Mouse (Mus musculus) fat pad, adult 2 months (tissue): ENCODE measurements around the gene 1700025F22Rik.
"Not testable (repeated sequence)": the region's sequence is repeated elsewhere in the genome, so short reads cannot be mapped to it uniquely, and the experiment has no call there.

Experiments
- DNase-seq: peaks from one replicate; pipeline ENCODE4 v3.0.0-alpha.2; 2011; ENCODE audit warnings: low read depth, low spot score; ENCODE audit errors: extremely low read depth

The 1700025F22Rik gene

DNA sequence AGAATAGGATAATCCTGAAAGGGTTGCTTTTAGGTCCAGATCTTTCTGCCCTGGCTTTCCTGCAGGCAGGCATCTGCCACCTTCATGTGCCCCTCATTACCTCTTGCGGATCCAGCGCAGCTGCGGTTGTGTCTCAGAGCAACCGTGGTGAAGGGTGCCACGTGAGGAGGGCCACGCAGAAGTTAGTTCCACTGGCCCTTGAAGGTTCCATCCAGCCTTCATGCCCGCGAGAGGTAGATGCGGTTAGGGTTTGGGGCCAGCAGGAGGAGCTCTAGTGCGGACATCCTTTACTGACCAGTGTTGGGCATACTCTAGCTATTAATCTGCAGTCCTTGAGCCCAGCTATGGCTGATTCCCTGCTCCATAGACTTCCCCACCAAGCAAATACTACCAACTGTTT lies at the start of gene 1700025F22Rik:
1700025F22Rik (minus strand) TSS at position 149 of the 400 bp plus-strand sequence.
- DNase-seq: no peak

DNA sequence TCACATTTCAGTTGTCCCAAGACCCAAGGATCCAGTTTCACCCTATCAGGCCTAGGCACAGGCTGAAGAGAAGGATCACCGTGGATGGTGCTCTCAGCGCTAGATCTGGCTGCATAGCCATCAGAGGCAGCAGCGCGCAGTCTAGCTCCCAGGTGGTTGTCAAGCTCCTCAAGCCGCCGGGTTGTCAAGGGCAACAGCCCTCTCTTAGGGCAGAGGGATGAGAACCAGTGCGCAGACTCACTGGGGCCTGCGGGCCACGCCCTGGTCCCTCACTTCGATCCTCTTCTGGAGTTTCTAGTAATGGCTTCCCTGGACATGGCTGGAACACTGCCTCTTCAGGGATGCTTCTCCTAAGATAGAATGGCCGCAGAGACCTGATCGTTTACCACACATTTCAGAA lies 31.4 kb upstream of the 1700025F22Rik start, which contains the start of gene Ms4a13:
Ms4a13 (minus strand) TSS at position 192 of the 400 bp plus-strand sequence.
- DNase-seq: no peak

DNA sequence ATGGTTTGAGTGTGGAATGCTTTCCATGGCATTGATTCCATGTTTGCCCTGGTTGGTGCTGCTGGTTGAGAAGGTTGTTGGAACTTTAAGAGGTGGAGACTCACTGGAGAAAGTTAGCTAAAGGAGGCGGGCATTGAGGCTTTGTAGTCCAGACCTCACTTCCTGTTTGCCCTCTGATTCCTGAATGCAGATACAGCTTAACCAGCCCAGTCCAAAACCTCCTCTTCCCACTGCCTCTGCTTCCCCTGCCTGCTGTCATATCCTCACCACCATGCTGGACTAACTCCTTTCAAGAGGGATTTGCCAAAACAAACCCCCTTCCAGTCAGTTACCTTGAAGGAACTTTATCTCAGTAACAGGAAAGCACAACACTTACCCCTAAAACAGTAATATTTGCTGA lies 27.4 kb upstream of the 1700025F22Rik start:
- no peak for DNase-seq

DNA sequence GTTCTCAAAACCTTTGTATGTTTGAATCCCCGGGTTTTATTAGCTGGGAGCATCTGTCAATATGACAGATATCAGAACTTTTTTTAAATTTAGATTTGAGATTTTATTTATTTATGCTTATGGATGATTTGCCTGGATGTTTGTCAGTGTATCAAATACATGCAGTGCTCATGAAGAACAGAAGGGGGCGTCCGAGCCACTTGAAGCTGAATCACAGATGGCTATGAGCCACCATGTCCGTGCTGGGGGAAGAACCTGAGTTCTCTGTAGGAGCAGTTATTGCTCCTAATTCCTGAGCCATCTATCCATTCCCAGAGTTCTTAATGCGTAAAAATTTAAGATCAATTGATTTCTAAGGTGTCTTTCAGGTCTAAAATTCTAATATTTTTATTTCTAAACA lies 19.0 kb upstream of the 1700025F22Rik start:
- DNase-seq: no peak

DNA sequence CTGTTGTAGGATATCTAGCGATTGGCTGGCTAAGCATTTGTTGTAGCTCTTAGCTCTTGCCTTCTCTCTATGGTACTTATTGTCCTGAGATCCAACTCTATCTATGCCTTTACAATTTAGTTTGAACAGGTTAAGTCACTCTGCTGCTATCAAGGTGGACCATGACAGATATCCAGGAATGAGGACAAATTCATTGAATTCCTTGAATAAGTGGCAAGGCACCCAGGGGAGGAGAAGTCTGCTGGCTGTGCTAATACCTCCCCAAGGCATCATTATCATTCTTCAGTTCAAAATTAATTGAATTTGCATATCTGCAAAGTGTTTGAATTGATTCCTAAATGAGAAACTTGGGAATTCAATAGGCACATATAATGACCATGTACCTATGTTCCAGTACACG lies 12.3 kb upstream of the 1700025F22Rik start:
- DNase-seq: no peak

DNA sequence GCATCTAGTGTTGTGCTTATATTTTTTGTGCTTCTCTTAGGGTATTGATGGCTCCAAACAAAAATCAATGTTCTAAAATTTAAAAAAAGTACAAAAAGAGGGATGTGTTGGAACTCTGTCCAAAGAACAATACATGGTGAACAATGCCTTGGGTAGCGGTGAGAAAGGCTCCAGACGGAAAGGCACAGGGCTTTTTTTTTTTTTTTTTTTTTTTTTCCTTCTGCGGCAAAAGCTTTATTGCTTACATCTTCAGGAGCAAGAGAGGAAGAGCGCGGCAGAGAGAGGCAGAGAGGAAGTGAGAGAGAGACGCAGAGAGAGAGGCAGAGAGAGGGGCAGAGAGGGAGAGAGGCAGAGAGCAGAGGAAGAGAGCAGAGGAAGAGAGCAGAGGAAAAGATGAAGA lies 7.2 kb downstream of the 1700025F22Rik start:
- DNase-seq: not testable (repeated sequence)

DNA sequence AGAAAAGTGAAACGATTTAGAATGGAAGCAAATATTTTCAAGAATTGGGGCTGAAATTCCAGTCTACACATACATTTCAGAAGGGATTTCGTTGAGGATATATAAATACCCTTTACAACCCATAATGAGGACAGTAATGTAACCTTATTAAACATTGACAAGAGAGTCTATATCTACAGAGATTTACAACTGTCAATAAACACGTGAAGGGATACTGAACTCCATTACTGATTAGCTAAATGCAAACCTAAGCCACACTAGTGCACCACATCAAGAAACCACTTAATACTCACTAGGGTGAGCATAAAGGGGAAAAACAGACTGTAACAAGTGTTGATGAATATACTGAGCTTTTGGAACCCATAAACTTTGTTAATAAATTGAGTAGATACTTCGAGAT lies 29.8 kb downstream of the 1700025F22Rik start:
- DNase-seq: no peak

DNA sequence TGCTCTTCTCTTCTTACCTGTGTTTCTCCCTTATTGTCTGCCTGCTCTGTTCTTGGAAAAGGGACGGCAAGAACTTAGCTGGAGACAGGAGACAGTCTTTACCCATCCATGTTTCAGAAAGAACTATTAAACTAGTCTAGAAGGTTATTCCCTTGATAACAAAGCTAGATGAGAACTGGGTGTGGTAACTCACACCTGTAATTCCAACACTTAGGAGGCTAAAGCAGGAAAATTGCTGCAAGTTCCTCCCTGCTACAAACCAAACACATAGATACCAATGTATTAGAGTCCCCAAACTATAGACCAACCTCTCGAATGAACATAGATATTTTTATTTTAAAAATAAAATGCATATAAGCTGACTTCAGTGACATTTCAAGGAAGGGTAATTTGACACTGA lies 30.3 kb downstream of the 1700025F22Rik start:
- DNase-seq: no peak

DNA sequence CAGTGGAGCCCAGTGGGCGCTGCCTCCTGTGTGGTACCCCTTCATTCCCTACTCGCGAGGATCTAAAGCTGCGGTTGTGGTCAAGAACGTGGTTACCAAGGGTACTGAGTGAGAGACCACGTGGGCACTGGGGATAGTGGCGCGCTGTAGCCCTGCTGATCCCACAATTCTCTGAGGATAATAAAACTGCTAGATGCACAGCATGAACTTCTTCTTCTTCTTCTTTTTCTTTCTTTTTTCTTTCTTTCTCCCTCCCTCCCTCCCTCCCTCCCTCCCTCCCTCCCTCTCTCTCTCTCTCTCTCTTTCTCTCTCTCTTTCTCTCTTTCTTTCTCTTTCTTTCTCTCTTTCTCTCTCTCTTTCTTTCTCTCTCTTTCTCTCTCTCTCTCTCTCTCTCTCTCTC lies 34.3 kb downstream of the 1700025F22Rik start, which contains the start of gene 1700017D01Rik:
1700017D01Rik (minus strand) TSS at position 101 of the 400 bp plus-strand sequence.
- DNase-seq: not testable (repeated sequence)

DNA sequence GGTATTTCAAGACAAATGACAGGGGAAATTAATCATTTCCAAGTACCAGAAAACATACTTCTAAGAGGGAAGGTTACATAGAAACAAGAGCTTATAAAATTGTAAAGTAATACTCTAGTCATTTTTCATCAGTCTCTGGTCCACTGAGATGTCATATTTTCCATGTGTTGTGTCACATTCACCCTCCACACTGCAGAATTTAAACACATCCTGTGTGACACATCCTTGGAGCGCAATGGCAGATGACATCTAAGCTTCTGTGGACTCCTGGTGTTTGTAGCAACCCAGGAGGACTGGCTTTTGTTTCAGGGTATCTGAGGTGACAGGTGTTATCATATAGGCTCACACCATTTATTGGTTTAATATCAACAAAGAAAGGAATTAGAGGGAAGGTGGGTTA lies 35.4 kb downstream of the 1700025F22Rik start:
- no peak for DNase-seq

DNA sequence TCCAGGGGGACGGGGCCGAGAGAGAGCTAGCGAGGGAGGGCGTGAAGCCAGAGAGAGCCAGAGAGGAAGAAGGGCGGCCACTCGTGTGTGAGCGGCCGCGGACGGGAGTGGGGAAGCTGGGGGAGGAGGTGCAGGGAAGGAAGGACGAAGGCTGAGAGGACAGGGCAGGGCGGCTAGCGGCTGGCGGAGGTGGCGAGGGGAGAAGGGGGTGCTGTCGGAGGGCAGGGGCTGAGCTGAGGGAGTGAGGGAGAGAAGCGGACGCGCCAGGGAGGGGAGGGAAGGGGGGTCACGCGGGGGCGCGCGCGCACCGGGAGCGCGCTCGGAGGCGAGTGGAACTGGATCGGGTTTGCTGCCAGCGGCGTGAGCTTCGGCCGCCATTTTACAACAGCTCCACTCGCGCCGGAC lies 44.1 kb downstream of the 1700025F22Rik start:
- not testable (repeated sequence) for DNase-seq

DNA sequence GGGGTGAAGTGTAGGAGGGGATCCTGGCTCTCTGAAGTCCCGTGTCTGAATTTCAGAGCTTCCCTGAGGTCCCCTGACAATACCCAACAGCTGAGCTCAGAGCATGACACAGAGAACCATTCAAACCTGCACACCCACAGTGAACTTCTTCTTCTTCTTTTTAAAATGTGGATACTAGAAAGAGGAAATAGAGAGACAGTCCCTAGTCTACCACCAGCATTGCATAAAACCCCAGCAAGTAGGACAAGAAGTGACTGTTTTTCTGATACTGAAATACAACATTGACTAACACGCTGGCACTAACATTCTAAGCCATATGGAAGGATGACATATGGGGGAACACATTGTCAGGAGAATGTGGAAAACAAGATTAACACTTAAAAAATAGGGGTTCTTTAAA lies 45.8 kb downstream of the 1700025F22Rik start:
- DNase-seq: no peak

DNA sequence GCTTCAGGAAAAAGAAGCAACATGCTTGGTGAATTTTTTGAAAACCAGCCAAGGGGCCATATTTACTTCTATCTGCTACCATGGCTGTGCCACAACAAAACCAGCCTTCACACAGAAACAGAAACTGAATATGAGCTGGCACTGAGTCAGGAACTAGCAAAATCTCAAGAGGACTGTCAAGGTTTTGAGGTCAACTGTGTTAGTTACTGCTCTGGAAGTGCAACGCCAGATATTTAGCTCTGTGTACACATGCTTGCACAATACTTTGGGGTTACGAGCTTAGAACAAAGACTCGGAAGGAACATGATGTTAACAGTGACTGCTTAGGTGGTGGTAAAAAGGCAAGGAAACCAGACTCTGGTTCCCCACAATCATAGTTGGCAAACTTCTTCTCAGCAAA lies 57.4 kb downstream of the 1700025F22Rik start:
- DNase-seq: no peak

DNA sequence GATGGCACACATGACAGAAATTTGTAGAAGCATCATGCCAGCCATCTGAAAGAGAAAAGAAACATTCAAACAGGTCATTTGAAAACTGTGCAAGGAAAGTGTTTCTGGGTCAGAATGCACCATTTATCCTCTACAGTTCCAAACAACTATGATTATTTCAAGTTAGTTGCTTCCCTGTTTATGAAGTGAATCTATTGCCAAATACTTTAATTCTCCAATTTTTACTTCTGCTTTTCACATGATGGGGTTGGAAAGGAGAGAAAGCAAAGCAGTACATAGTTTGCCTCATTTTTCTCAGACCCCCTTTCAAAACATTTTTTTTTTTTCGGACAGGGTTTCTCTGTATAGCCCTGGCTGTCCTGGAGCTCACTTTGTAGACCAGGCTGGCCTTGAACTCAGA lies 63.2 kb downstream of the 1700025F22Rik start:
- DNase-seq: no peak

DNA sequence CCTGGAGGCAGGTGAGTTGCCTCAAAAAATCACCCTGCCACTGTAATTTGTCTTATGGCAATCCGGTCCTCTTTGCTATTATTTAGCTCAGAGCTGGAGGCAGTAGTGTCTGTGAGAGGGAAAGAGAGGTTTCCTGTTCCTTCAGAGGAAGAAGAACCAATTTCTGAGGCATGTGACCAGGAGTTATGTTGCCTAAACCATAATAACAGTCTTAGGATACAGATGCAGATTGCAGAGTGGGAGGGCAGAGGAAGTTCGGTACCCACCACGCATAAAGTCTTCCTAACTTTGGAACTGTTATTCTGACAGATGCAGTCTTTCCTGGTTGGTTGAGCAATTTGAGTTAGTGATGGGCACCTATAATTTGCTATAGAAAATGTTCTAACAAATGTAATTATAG lies 66.7 kb downstream of the 1700025F22Rik start:
- no peak for DNase-seq

DNA sequence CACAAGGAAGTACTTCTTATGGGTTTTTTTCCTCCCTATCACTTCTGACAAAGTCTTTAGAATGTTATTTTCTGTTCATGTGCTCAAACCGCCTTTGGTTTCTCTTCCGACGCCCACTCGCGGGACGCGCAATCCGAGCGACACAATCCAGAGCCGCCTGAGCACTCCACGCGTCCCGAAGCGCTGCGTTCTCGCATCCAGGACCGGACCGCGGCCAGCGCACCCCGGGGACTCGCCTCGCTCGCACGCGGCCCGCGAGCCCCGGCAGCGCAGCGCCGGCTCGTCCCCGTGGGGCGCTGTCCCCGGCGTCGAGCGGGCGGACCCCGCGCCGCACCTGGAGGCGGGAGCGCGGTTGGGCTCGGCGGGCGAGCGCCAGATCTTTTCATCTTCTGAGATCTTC lies 73.0 kb downstream of the 1700025F22Rik start:
- DNase-seq: not testable (repeated sequence)
